Mouse (Mus musculus) lung, adult 2 months (tissue): ENCODE results near the gene Slc47a2. TPM values are rescaled to one million over a fixed set of nuclear protein-coding genes. Genes with fewer than 3 reads are reported as not detected.

Experiments used
- DNase-seq: peaks from one replicate; pipeline ENCODE4 v3.0.0; 2022
- H3K4me1 ChIP-seq: fragments of 200-500 bp; 2 replicates; pipeline ENCODE4 v1.6.1; 2011; ENCODE audit warnings: low read length; ENCODE audit not compliant: control insufficient read depth, insufficient read depth
- H3K4me3 ChIP-seq: fragments of 200-500 bp; replicated peaks from 2 replicates; pipeline ENCODE3; 2011; ENCODE audit warnings: low read depth, mild to moderate bottlenecking, control low read depth, low read length; ENCODE audit errors: extremely low read depth
- CTCF ChIP-seq: fragments of 200-500 bp; IDR thresholded peaks from 2 replicates; pipeline ENCODE4 v1.5.1; 2011; ENCODE audit warnings: mild to moderate bottlenecking, low read length, control low read depth; ENCODE audit not compliant: insufficient read depth
- POLR2A ChIP-seq: fragments of 200-500 bp; IDR thresholded peaks from 2 replicates; pipeline ENCODE4 v1.6.1; 2011; ENCODE audit warnings: low read depth, mild to moderate bottlenecking, control low read depth, low read length, borderline replicate concordance; ENCODE audit errors: extremely low read depth
- WGBS: fragments of 180-500 bp; shearing (Covaris S2); methylation state at CpG from one replicate; pipeline ENCODE4 v1.1.7; 2018; 5-methylcytosine and 5-hydroxymethylcytosine counted together
- polyA plus RNA-seq: library from polyadenylated mRNA; depleted of rRNA; stranded (reverse); fragments of >200 nt; gene quantifications from 2 replicates; pipeline ENCODE4 v1.2.3, GENCODE M21; 2012; rRNA removed

Gene Slc47a2
- polyA plus RNA-seq, 1 experiment: 0.19 TPM

DNA sequence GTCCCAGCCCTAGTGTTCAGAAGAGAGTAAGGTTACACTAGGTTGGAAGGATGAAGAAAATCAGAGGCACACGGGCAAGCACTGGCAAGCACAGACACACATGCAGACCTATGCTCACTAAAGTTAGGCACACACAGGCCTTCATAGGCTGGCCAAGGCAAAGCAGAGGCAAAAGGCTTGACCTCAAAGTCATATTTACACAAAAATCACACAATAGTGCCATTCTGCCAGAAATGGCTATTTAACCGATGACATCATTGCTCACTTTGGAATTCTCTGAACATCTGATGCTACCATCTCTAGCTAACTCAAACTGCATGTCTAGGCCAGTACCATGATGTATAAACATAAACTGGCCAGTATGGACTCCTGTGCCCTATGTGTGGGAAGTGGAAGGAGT lies 68.7 kb downstream of the Slc47a2 start:
- 54% methylated on average over 2 of the region's 2 CpGs for WGBS
- no peak for DNase-seq
- Histone ChIP-seq H3K4me3 (no peak overlapping the region), H3K4me1 (no peaks in the 10 kb centered on the region; the same call in 1 of the 2 replicates)
- TF ChIP-seq CTCF: no peak
- TF ChIP-seq POLR2A: no peak

DNA sequence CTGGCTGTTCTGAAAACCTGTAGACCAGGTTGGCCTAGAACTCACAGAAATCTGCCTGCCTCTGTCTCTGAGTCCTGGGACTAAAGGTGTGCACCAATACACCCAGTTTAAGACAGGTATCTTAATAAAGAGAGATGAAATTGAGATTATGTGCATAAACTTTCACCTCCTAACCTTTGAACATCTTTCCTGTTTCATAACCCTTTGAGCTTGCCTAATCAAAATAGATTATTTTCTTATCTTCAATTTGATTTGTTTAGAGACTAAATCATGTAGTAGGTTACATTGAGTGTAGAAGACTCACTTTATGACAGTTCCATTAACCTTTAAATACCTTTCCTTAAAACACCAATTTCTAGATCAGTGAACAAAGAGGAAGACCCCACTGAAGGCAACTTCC lies 71.0 kb downstream of the Slc47a2 start:
- H3K4me1 ChIP-seq: no peaks in the 10 kb centered on the region
- TF ChIP-seq CTCF: no peak
- TF ChIP-seq POLR2A: no peak
- no peak for DNase-seq
- no peak overlapping the region for H3K4me3 ChIP-seq

DNA sequence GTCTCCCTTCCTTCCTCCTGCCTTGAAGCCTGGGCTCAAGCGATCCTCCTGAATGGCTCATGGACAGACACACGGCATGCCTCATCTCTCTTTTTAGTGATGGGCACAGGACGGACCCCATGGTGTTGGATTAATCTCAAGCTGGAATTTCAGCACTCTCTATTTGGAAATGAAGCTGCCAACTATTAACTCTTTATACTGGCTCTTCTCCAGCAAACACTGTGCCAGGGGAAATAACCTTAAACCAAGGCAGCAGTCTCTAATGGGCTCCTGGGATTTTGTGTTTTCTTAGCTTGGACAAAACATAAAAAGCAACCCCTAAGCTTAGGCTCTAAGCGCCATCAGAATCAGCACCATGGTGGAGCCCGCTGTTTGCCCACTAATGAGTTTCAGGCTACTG lies 72.3 kb downstream of the Slc47a2 start:
- no peak for TF ChIP-seq CTCF
- TF ChIP-seq POLR2A: no peak
- H3K4me3 ChIP-seq: no peak overlapping the region
- H3K4me1 ChIP-seq: no peaks in the 10 kb centered on the region
- 81% methylated on average over 5 of the region's 5 CpGs for WGBS
- DNase-seq: no peak

DNA sequence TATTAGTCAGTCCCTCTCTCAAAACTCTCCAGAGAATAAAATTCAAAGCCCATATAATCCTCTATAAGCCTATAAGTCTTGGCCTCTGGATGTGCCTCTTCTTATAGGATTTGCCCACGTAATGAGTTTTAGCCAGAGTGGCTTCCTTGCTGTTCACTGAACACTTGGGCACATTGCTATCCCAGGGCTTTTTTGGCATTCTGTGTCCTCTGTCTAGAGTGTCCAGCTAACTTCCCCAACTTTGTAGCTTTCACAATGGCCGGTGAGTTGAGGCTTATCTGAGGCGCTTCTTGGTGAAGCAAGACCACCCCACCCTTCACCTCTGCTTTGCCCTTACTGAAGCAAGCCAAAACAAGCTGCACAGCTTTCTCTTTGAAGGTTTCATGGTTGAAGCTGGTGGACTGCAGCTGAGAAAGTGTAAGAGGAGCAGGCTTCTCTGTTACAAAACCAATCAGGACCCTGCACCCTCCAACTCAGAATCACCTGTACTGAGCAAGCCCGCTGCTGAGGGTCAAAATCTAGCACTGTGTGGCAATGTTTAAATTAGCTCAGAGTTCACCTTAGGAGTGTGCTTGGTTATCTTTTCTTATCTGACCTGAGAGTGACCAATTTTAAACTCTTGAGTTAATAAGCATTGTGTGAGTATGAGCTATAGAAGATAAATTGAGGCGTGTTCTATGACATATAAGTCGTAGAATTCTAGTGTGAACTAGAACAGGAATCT lies 73.9 kb downstream of the Slc47a2 start:
- H3K4me3 ChIP-seq: no peak overlapping the region
- 76% methylated on average over 6 of the region's 6 CpGs for WGBS
- DNase-seq: no peak
- no peaks in the 10 kb centered on the region for H3K4me1 ChIP-seq
- TF ChIP-seq CTCF: no peak
- TF ChIP-seq POLR2A: no peak

DNA sequence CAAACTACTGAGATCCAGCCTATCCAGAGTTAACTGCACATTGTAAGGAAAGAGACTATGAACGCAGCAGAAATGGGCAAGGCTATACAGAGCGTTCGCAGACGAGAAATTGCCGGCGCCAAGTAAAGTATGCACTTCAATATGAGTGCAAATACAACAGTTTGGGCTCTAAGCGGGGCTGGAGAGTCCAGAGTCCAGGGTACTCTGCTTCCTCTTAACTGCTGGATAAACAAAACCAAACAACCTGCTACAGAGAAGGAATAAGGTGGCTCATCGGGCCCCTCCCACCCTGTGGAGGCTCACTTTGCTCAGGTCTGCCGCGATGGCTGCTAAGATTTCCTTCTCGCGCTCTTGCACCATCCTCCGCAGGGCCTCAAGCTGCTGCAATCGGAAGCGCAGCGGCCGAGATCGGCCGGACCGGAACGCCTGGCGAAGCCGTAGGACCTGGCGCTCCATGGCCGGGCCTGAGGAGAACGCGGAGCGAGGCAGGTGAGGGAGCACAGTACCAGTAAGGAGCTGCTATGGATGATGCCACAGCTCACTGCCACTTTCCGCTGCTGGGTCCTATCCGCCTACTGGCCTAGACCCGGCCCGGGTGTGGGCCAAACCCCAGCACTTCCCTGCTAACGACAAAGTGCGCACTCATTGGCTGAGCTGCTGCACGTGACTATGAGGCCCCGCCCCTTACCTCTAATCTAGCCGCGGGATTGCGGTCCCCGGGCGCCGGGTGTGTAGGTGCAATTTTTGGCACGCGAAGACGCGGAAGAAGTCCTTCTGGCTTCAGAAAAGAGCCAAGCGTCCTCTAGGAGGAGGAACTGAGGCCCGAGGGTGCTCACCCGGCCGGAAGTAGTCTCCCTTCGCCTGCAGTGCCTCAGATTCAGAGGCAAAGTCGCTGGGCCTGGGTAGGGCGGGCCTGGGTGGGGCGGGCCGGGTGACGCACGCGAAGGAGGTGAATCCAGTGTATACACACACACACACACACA lies 75.8 kb downstream of the Slc47a2 start, which contains the start of gene Aldh3a2:
Gene Aldh3a2, minus strand, starts transcription at position 914 of the 983 bp plus-strand sequence.
- WGBS: under 1% methylated on average over 58 of the region's 58 CpGs
- Histone ChIP-seq H3K4me1 (no peaks in the 10 kb centered on the region), H3K4me3 (peak within 1 kb of the TSS; percentile 83)
- DNase-seq: peak; percentile 97
- peak; percentile 99 for TF ChIP-seq POLR2A
- no peak for TF ChIP-seq CTCF

DNA sequence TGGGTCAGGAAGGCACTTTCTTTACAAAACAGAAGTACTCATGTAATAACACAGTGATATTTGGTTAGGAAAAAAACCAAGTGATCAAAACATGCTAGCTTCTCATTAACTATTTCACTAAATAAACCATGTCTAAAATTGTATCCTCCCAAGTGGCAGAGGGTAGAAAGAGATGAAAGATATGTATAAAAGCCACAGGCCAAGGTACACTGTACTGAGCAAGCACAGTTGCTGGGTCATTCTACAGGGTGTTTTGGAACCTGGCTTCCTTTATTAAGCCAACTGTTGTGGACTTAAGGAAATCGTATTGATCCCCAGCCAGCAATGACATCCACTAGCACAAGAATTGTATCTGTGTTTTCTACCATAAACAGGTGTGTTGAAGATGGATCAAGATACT lies 78.8 kb downstream of the Slc47a2 start:
- WGBS: 63% methylated on average over 1 of the region's 1 CpGs
- TF ChIP-seq POLR2A (no peak), CTCF (no peak)
- DNase-seq: no peak
- H3K4me1 ChIP-seq: no peaks in the 10 kb centered on the region
- no peak overlapping the region for H3K4me3 ChIP-seq

DNA sequence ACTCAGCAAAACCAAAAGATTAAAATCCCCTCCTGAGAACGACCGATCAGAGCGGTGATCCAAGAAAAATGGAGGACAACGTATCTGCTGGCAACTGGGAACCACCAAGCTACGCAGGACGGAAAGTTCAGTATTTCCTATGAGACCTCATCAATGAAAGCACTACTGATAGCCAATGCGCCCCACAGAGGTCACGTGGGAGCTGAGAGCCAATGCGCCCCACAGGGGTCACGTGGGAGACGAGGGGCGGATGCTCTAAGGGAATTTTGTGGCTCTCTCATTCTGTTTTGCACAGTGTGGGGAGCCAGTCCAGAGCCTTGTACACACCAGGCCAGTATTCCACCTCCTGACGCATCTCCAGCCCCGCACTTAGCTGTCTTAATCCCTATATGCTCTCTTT lies 80.1 kb downstream of the Slc47a2 start:
- 95% methylated on average over 14 of the region's 14 CpGs for WGBS
- DNase-seq: no peak
- TF ChIP-seq CTCF (no peak), POLR2A (no peak)
- Histone ChIP-seq H3K4me1 (no peaks in the 10 kb centered on the region), H3K4me3 (no peak overlapping the region)

DNA sequence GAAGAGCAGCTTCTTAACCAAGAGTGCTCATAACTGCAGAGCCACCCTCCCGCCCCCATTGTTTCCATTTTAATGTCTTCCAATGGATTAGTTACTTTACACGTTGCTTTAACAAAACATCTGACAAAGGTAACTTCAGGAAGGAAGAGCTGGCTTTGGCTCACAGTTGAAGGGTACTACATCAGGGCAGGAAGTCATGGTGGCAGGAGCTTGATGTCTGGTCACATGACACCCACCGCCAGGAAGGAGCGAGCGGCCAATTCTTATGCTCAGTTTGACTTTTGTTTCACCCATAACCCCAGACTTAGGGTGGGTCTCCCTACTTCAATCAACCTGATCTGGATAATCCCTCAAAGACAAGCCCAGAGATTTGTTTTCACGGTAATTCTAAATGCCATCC lies 83.6 kb downstream of the Slc47a2 start:
- no peaks in the 10 kb centered on the region for H3K4me1 ChIP-seq
- no peak for TF ChIP-seq POLR2A
- no peak for TF ChIP-seq CTCF
- 93% methylated on average over 6 of the region's 6 CpGs for WGBS
- no peak for DNase-seq
- no peak overlapping the region for H3K4me3 ChIP-seq

DNA sequence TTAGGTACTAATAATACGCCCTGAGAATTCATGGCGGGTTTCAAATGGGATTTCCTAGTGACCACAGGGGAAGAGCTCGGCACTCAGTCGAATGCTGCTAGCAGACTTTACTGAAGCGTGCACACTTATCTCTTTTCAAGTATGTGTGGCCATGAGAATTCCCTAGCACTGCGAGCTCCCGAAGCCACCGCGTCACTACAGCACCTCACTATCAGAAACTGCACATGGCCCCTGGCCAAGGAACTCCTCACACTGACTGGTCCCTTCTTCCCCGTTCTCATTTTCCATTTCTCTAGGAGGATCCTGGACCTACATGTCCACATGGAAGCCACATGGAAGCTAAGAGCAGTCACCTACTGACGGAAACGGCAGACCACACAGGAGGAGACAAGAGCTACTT lies 89.9 kb downstream of the Slc47a2 start:
- WGBS: 84% methylated on average over 12 of the region's 12 CpGs
- TF ChIP-seq POLR2A (no peak), CTCF (no peak)
- no peak for DNase-seq
- Histone ChIP-seq H3K4me1 (no peaks in the 10 kb centered on the region), H3K4me3 (no peak overlapping the region)

DNA sequence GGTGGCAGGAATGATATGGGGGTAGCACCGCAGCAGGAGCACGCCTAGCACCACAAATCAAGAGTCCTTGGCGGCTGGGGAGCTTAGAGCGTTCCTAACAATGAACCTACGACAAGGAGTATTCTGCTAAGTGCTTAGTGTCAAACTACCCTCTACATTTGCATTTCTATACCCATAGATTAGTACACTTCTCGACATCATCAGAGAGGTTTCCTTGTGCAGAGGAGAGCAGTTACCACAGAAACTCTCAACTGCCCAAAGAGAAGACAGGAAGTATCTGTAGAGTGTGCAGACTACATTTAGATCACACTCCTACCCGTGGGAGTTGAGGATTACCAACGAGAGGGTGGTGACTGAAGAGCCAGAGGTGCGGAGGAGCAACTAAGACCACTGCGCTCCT lies 90.9 kb downstream of the Slc47a2 start:
- Histone ChIP-seq H3K4me3 (no peak overlapping the region), H3K4me1 (no peaks in the 10 kb centered on the region)
- no peak for DNase-seq
- 79% methylated on average over 10 of the region's 10 CpGs for WGBS
- TF ChIP-seq POLR2A: no peak
- no peak for TF ChIP-seq CTCF

Other genes with a start within 250 kb of the Slc47a2 start
- 26.2 and 26.4 TPM in 2 replicates for gene Tnfrsf13b, start 216.1 kb downstream of the Slc47a2 start, polyA plus RNA-seq
- gene Usp22, start 167.8 kb downstream of the Slc47a2 start, polyA plus RNA-seq: 37.6 and 43.6 TPM in 2 replicates
- gene Aldh3a1, start 135.3 kb downstream of the Slc47a2 start, polyA plus RNA-seq: 13.4 and 130 TPM in 2 replicates
- 84.6 and 94.5 TPM in 2 replicates for gene Aldh3a2, start 75.4 kb downstream of the Slc47a2 start, polyA plus RNA-seq
- 1.9 and 3.1 TPM in 2 replicates for gene Slc47a1, start 35.5 kb upstream of the Slc47a2 start, polyA plus RNA-seq
- 0.27 and 0.44 TPM in 2 replicates for gene Rnf112, start 111.3 kb upstream of the Slc47a2 start, polyA plus RNA-seq
- 1,294 and 1,321 TPM in 2 replicates for gene Mfap4, start 142.6 kb upstream of the Slc47a2 start, polyA plus RNA-seq
- 39.3 and 40.1 TPM in 2 replicates for gene Mapk7, start 151.5 kb upstream of the Slc47a2 start, polyA plus RNA-seq
- gene B9d1, start 162.3 kb upstream of the Slc47a2 start, polyA plus RNA-seq: 28.4 and 37.5 TPM in 2 replicates
- 74.0 and 84.5 TPM in 2 replicates for gene Epn2, start 236.8 kb upstream of the Slc47a2 start, polyA plus RNA-seq